ENCODE assay signal across 27 mouse cellular contexts in genomic region chr4:44455851-44456250, GRCm38 (mm10).
"Had no signal": no experiment of that assay in that cellular context is flagged by ENCODE, and none has a peak within 500 bp of the region (broad histone marks: within the 10 kb centered on the region; RNA-seq: fewer than 3 reads in every experiment).

No protein-coding gene starts in this region.

- H3K27ac ChIP-seq: left cerebral cortex, adult 2 months; limb, embryonic 10.5 days; limb, embryonic 12.5 days; limb, embryonic 13.5 days; limb, embryonic 15.5 days; liver, embryonic 12.5 days; liver, embryonic 13.5 days; liver, embryonic 14.5 days; liver, embryonic 15.5 days; lung, embryonic 15.5 days; macrophage; midbrain, embryonic 10.5 days; midbrain, embryonic 12.5 days; midbrain, embryonic 13.5 days; midbrain, embryonic 15.5 days had no signal

- H3K4me1 ChIP-seq: limb, embryonic 12.5 days; limb, embryonic 13.5 days; limb, embryonic 15.5 days; liver, embryonic 12.5 days; liver, embryonic 13.5 days; liver, embryonic 15.5 days; lung, embryonic 15.5 days; megakaryocyte, embryonic 14.5 days; midbrain, embryonic 15.5 days had no signal

- DNase-seq: left cerebral cortex, postnatal 4 days; liver; liver, embryonic 13.5 days; liver, postnatal 0 days; lung, adult 18-20 months; lung, adult 2 months; lung, embryonic 14.5 days; lung, postnatal 10 days; lung, postnatal 14 days; lung, postnatal 36 days; midbrain, embryonic 14.5 days had no signal

- H3K4me3 ChIP-seq: left cerebral cortex, adult 2 months; limb, embryonic 10.5 days; limb, embryonic 12.5 days; limb, embryonic 13.5 days; limb, embryonic 15.5 days; liver, embryonic 12.5 days; liver, embryonic 13.5 days; liver, embryonic 15.5 days; lung, embryonic 15.5 days; megakaryocyte, embryonic 14.5 days; midbrain, embryonic 10.5 days; midbrain, embryonic 12.5 days; midbrain, embryonic 13.5 days; midbrain, embryonic 15.5 days; myocyte had no signal
